29 mouse cellular contexts compared by ENCODE assay signal in genomic region chr5:32723981-32724380, GRCm38 (mm10).
DNase-seq lines count a peak whose midpoint lies in the region; ATAC-seq and TF ChIP-seq lines count a peak whose summit lies in the region.
"Had no signal": no experiment of that assay in that cellular context is flagged by ENCODE, and none has a peak within 500 bp of the region (broad histone marks: within the 10 kb centered on the region; RNA-seq: fewer than 3 reads in every experiment).

No protein-coding gene starts in this region.

- no peak; the same call in 1 of the 2 replicates for ATAC-seq in intestine, embryonic 16.5 days
- no peak for ATAC-seq in intestine, embryonic 15.5 days
- ATAC-seq in megakaryocyte-erythroid progenitor cell, adult 5-6 weeks (replicated peaks; ENCODE audit: low FRiP score, low TSS enrichment, poor library complexity, severe bottlenecking): 0 out of 2 replicates have a peak, but pooled peaks have one; percentile 35
- ATAC-seq: forebrain, embryonic 13.5 days; forebrain, embryonic 16.5 days; hindbrain, embryonic 16.5 days had no signal

- TF ChIP-seq POLR2A in MEL (IDR thresholded peaks at IDR 0.05; ENCODE audit: control insufficient read depth in 1 of 2, insufficient read depth in 1 of 2, low read depth in 1 of 2, low read length in 2 of 2, poor library complexity in 1 of 2): no peak

- H3K27ac ChIP-seq in intestine, embryonic 16.5 days (ENCODE audit: low read length): 0 out of 2 replicates have a peak overlapping the region, but pooled peaks have one; percentile 45
- no peak overlapping the region for H3K27ac ChIP-seq in intestine, embryonic 15.5 days
- H3K27ac ChIP-seq in MEL (ENCODE audit: control insufficient read depth, low read depth, low read length): no peak overlapping the region
- H3K27ac ChIP-seq: forebrain, embryonic 10.5 days; forebrain, embryonic 13.5 days; heart, adult 2 months; heart, embryonic 15.5 days; hindbrain, embryonic 10.5 days; hindbrain, embryonic 13.5 days had no signal

- no peak for TF ChIP-seq CTCF in MEL (IDR thresholded peaks at IDR 0.05 in 2 of 3, conservative IDR thresholded peaks at IDR 0.05 in 1 of 3; ENCODE audit: control insufficient read depth in 1 of 3, insufficient read depth in 1 of 3, low read depth in 2 of 3, low read length in 3 of 3, poor library complexity in 1 of 3, severe bottlenecking in 1 of 3)

- DNase-seq in MEL (ENCODE audit: low read depth, low spot score): no peak
- no peak for DNase-seq in layer of hippocampus, adult 18-20 months (ENCODE audit: low spot score in 2 of 2)
- no peak for DNase-seq in left cerebral cortex, postnatal 10 days (ENCODE audit: extremely low spot score in 1 of 2, low spot score in 2 of 2)
- DNase-seq: adrenal gland, adult 8-10 months; adrenal gland, postnatal 25 days; B cell, adult 2 months; cerebellum, adult 11-12 months; cerebellum, adult 8-10 months; cerebellum, postnatal 10 days; cerebellum, postnatal 36 days; embryo, embryonic 11 days; gastrocnemius, postnatal 10 days; gastrocnemius, postnatal 36 days; heart, adult 2 months; heart, postnatal 10 days; heart, postnatal 36 days had no signal

- no peaks in the 10 kb centered on the region for H3K9me3 ChIP-seq in intestine, embryonic 16.5 days (ENCODE audit: control insufficient read depth, low read length)
- H3K9me3 ChIP-seq in intestine, embryonic 15.5 days: no peaks in the 10 kb centered on the region
- H3K9me3 ChIP-seq in MEL (replicated peaks; ENCODE audit: insufficient read depth, low read length): no peaks in the 10 kb centered on the region
- H3K9me3 ChIP-seq: forebrain, embryonic 13.5 days; G1E; heart, embryonic 12.5 days; heart, embryonic 15.5 days; hindbrain, embryonic 13.5 days had no signal

- H3K79me2 ChIP-seq in MEL (ENCODE audit: control insufficient read depth, insufficient read depth, low read length, poor library complexity): no peaks in the 10 kb centered on the region

- no peak overlapping the region for H3K4me3 ChIP-seq in intestine, embryonic 16.5 days (ENCODE audit: low read length)
- H3K4me3 ChIP-seq in intestine, embryonic 15.5 days (replicated peaks): no peak overlapping the region
- H3K4me3 ChIP-seq in MEL (ENCODE audit: control insufficient read depth in 1 of 2, insufficient read depth in 1 of 2, low read depth in 2 of 2, low read length in 2 of 2): no peak overlapping the region
- H3K4me3 ChIP-seq: forebrain, embryonic 10.5 days; forebrain, embryonic 13.5 days; heart, adult 2 months; heart, embryonic 12.5 days; heart, embryonic 15.5 days; hindbrain, embryonic 10.5 days; hindbrain, embryonic 13.5 days had no signal

- no peak overlapping the region for H3K9ac ChIP-seq in intestine, embryonic 16.5 days (ENCODE audit: low read depth, low read length)
- H3K9ac ChIP-seq in intestine, embryonic 15.5 days: no peak overlapping the region
- H3K9ac ChIP-seq in MEL (ENCODE audit: control insufficient read depth, low read depth, low read length, poor library complexity, severe bottlenecking): no peak overlapping the region
- H3K9ac ChIP-seq: forebrain, embryonic 13.5 days; heart, embryonic 12.5 days; heart, embryonic 15.5 days; hindbrain, embryonic 13.5 days had no signal

- no peak overlapping the region for H3K4me2 ChIP-seq in intestine, embryonic 16.5 days (ENCODE audit: low read depth, low read length)
- no peak overlapping the region for H3K4me2 ChIP-seq in intestine, embryonic 15.5 days (replicated peaks)
- H3K4me2 ChIP-seq: forebrain, embryonic 13.5 days; heart, embryonic 12.5 days; heart, embryonic 15.5 days; hindbrain, embryonic 13.5 days had no signal

- no peak for TF ChIP-seq RAD21 in MEL (IDR thresholded peaks at IDR 0.05; ENCODE audit: low read depth, low read length)

- intact Hi-C loops in left cerebral cortex, postnatal 10 days (cut with DNase I): no loop called here

- H3K4me1 ChIP-seq in intestine, embryonic 16.5 days (ENCODE audit: control insufficient read depth, insufficient read depth, low read length): peaks cover 30% of the 10 kb centered on the region
- H3K4me1 ChIP-seq in intestine, embryonic 15.5 days (replicated peaks): 0 out of 2 replicates have a peak, but pooled peaks cover 6% of the 10 kb centered on the region
- peaks cover 0 to 2% of the 10 kb centered on the region in 2 experiments; a peak in 1 of 4 replicates for H3K4me1 ChIP-seq in MEL (ENCODE audit: control insufficient read depth in 1 of 2, insufficient read depth in 2 of 2, low read length in 2 of 2)
- H3K4me1 ChIP-seq: forebrain, embryonic 10.5 days; forebrain, embryonic 13.5 days; heart, embryonic 15.5 days; hindbrain, embryonic 13.5 days had no signal

- no peaks in the 10 kb centered on the region for H3K27me3 ChIP-seq in intestine, embryonic 16.5 days (replicated peaks; ENCODE audit: control insufficient read depth, insufficient read depth, low read length)
- no peaks in the 10 kb centered on the region for H3K27me3 ChIP-seq in intestine, embryonic 15.5 days (replicated peaks)
- H3K27me3 ChIP-seq in MEL (ENCODE audit: control insufficient read depth in 1 of 2, insufficient read depth in 2 of 2, low read length in 2 of 2): no peaks in the 10 kb centered on the region
- H3K27me3 ChIP-seq: CH12.LX; forebrain, embryonic 13.5 days; heart, embryonic 12.5 days; heart, embryonic 15.5 days; hindbrain, embryonic 13.5 days had no signal

- no peak for TF ChIP-seq EP300 in MEL (IDR thresholded peaks at IDR 0.05; ENCODE audit: low read depth in 1 of 2, low read length in 2 of 2)

- H3K36me3 ChIP-seq in intestine, embryonic 16.5 days (ENCODE audit: control insufficient read depth, insufficient read depth, low read length): no peaks in the 10 kb centered on the region
- no peaks in the 10 kb centered on the region for H3K36me3 ChIP-seq in intestine, embryonic 15.5 days
- no peaks in the 10 kb centered on the region for H3K36me3 ChIP-seq in MEL (ENCODE audit: control insufficient read depth in 1 of 2, insufficient read depth in 2 of 2, low read length in 2 of 2)
- H3K36me3 ChIP-seq: forebrain, embryonic 10.5 days; G1E; heart, embryonic 12.5 days; heart, embryonic 15.5 days; hindbrain, embryonic 10.5 days; hindbrain, embryonic 13.5 days had no signal

- WGBS in intestine, embryonic 16.5 days: 73% methylated on average over 7 of the region's 7 CpGs
- WGBS in intestine, embryonic 15.5 days: 79% methylated on average over 7 of the region's 7 CpGs

TF ChIP-seq in MEL, 35 proteins besides CTCF, POLR2A, EP300 and RAD21:
- TF ChIP-seq CHD1 (IDR thresholded peaks at IDR 0.05; ENCODE audit: low read depth, low read length): no peak
- no peak for TF ChIP-seq TAL1 (IDR thresholded peaks at IDR 0.05; ENCODE audit: low read length)
- no peak for TF ChIP-seq ZMIZ1 (IDR thresholded peaks at IDR 0.05; ENCODE audit: low read depth, low read length)
- TF ChIP-seq TCF12 (IDR thresholded peaks at IDR 0.05; ENCODE audit: low read depth, low read length): 0 out of 2 replicates have a peak, but pooled peaks have one; percentile 23
- no peak for TF ChIP-seq ETS1 (IDR thresholded peaks at IDR 0.05; ENCODE audit: low read depth, low read length)
- no peak for TF ChIP-seq ELF1 (IDR thresholded peaks at IDR 0.05; ENCODE audit: low read depth, low read length)
- TF ChIP-seq GATA1 (IDR thresholded peaks at IDR 0.05; ENCODE audit: low read depth, low read length): peak; percentile 31; the same call in 1 of the 2 replicates
- TF ChIP-seq POLR2AphosphoS2 (IDR thresholded peaks at IDR 0.05; ENCODE audit: low read length): no peak
TF ChIP-seq in MEL: peak in this region for 2.
